Mouse (Mus musculus): ENCODE data around the gene Srrm3. TPM values are rescaled to one million over a fixed set of nuclear protein-coding genes. Genes with fewer than 3 reads are reported as not detected.
A peak's percentile ranks its signal among the peaks of the same experiment; 100 is the strongest.

Srrm3 gene
- polyA plus RNA-seq, 1 experiment from 2014 or later = not detected

GRCm38 (mm10) chr5:135829381-135829780 lies 22.7 kb downstream of the Srrm3 start:
- 72% methylated on average over 8 of the region's 8 CpGs for WGBS (ENCODE audit: insufficient replicate concordance)
- Histone ChIP-seq H3K27ac (ENCODE audit: low read depth) (no peak overlapping the region), H3K4me1 (ENCODE audit: insufficient read depth) (no peaks in the 10 kb centered on the region), H3K9ac (replicated peaks) (no peak overlapping the region), H3K4me3 (ENCODE audit: low read depth, low read length) (no peak overlapping the region), H3K36me3 (replicated peaks; ENCODE audit: insufficient read depth, low read length) (no peaks in the 10 kb centered on the region), H3K4me2 (ENCODE audit: low read depth, low read length) (no peak overlapping the region), H3K27me3 (ENCODE audit: insufficient read depth, low read length) (no peaks in the 10 kb centered on the region; the same call in none of the 2 replicates), H3K9me3 (ENCODE audit: low read length) (no peaks in the 10 kb centered on the region)
- DNase-seq (no peak), ATAC-seq (no peak)
- TF ChIP-seq CTCF (IDR thresholded peaks at IDR 0.05; ENCODE audit: low read depth) = no peak
- TF ChIP-seq EP300 (IDR thresholded peaks at IDR 0.05; ENCODE audit: low read depth) = no peak

DNA sequence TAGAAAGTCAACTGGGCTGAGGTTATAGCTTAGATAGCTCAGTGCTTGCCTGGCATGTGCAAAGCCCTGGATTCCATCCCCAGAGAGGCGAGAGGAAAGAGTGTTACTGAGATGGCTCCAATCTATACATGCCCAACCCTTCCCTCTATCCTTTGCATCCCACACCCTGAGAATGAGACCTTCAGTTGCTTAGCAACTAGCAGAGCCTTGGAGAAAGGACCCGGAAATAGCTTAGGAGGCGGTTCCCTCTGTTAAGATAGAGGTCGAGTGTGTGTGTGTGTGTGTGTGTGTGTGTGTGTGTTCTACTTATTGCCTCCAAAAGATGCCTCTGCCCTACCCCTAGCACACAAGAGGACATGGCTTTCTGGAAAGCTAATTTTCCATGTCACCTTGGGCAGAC lies 26.0 kb downstream of the Srrm3 start:
- Histone ChIP-seq H3K27ac (ENCODE audit: low read depth) (no peak overlapping the region), H3K9ac (replicated peaks) (no peak overlapping the region), H3K4me2 (ENCODE audit: low read depth, low read length) (no peak overlapping the region), H3K4me3 (ENCODE audit: low read depth, low read length) (no peak overlapping the region), H3K9me3 (ENCODE audit: low read length) (no peaks in the 10 kb centered on the region), H3K27me3 (ENCODE audit: insufficient read depth, low read length) (peaks cover 18% of the 10 kb centered on the region), H3K36me3 (replicated peaks; ENCODE audit: insufficient read depth, low read length) (no peaks in the 10 kb centered on the region), H3K4me1 (ENCODE audit: insufficient read depth) (peaks cover 10% of the 10 kb centered on the region; the same call in 1 of the 2 replicates)
- 37% methylated on average over 4 of the region's 4 CpGs for WGBS (ENCODE audit: insufficient replicate concordance)
- ATAC-seq = no peak
- no peak for DNase-seq
- TF ChIP-seq CTCF (IDR thresholded peaks at IDR 0.05; ENCODE audit: low read depth) (no peak), EP300 (IDR thresholded peaks at IDR 0.05; ENCODE audit: low read depth) (no peak)

DNA sequence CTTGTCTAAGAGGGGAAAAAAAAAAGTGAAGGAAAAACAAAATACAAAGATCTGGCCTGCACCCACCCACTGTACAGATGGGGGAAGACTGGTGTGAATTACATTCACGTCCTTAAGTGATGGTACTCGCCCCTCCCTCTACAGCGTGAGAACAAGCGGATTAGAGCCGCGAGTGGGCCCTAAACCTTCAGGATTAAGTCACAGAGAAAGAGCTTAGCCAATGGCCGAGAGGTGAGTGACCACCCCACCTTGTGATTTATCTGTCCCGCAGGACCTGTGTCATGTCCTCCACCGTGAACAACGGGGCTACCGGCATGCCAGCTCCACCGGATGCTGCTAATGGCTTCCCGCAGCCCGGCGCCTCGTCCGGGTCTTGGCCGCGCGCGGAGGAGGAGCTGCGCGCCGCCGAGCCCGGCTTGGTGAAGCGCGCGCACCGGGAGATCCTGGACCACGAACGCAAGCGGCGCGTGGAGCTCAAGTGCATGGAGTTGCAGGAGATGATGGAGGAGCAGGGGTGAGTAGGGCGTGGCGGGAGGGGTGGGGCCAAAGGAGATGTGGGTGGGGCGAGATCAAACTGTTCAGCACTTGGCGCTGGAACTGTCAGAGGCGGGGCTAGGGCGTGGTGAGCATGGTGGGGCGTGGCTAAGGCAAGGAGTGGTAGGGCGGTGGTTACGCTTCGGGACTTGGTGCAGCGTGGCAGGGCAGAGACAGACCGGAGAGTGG lies 28.2 kb downstream of the Srrm3 start:
- DNase-seq (peak; percentile 86), ATAC-seq (peak; percentile 85)
- Histone ChIP-seq H3K4me1 (ENCODE audit: insufficient read depth) (peaks cover 10% of the 10 kb centered on the region; the same call in 1 of the 2 replicates), H3K9ac (replicated peaks) (no peak overlapping the region), H3K4me3 (ENCODE audit: low read depth, low read length) (peak overlapping the region; percentile 17), H3K9me3 (ENCODE audit: low read length) (no peaks in the 10 kb centered on the region), H3K27me3 (ENCODE audit: insufficient read depth, low read length) (peaks cover 18% of the 10 kb centered on the region), H3K27ac (ENCODE audit: low read depth) (no peak overlapping the region), H3K4me2 (ENCODE audit: low read depth, low read length) (peak overlapping the region; percentile 62), H3K36me3 (replicated peaks; ENCODE audit: insufficient read depth, low read length) (no peaks in the 10 kb centered on the region)
- WGBS (ENCODE audit: insufficient replicate concordance) = 2% methylated on average over 46 of the region's 47 CpGs
- TF ChIP-seq EP300 (IDR thresholded peaks at IDR 0.05; ENCODE audit: low read depth) (no peak), CTCF (IDR thresholded peaks at IDR 0.05; ENCODE audit: low read depth) (no peak)

DNA sequence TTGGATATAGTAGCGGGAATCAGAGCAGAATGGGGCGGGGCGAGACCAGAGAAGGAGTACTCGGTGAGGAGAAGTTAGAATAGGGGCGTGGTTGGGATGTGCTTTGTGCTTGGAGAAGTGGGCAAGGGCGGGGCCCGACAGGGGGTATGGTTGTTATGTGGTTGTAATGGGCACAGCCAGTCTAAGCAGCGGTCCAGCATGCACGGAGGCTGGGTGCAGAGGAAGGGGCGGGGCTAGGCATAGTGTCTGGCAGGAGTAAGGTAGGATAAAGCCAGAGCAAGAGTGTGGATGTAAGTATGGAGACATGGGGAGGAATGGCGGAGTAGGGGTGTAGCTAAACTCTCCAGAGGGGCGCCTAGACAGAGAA lies 28.8 kb downstream of the Srrm3 start:
- Histone ChIP-seq H3K4me1 (ENCODE audit: insufficient read depth) (peaks cover 10% of the 10 kb centered on the region; the same call in 1 of the 2 replicates), H3K27ac (ENCODE audit: low read depth) (no peak overlapping the region), H3K36me3 (replicated peaks; ENCODE audit: insufficient read depth, low read length) (no peaks in the 10 kb centered on the region), H3K4me3 (ENCODE audit: low read depth, low read length) (peak overlapping the region; percentile 17; the same call in 1 of the 2 replicates), H3K4me2 (ENCODE audit: low read depth, low read length) (peak overlapping the region; percentile 62), H3K9ac (replicated peaks) (no peak overlapping the region), H3K27me3 (ENCODE audit: insufficient read depth, low read length) (peaks cover 18% of the 10 kb centered on the region), H3K9me3 (ENCODE audit: low read length) (no peaks in the 10 kb centered on the region)
- 3% methylated on average over 12 of the region's 12 CpGs for WGBS (ENCODE audit: insufficient replicate concordance)
- DNase-seq (no peak), ATAC-seq (no peak)
- TF ChIP-seq CTCF (IDR thresholded peaks at IDR 0.05; ENCODE audit: low read depth) (no peak), EP300 (IDR thresholded peaks at IDR 0.05; ENCODE audit: low read depth) (no peak)

GRCm38 (mm10) chr5:135835981-135836380 lies 29.3 kb downstream of the Srrm3 start:
- no peaks in the 10 kb centered on the region for H3K36me3 ChIP-seq (replicated peaks; ENCODE audit: insufficient read depth, low read length)
- WGBS (ENCODE audit: insufficient replicate concordance) = 22% methylated on average over 12 of the region's 12 CpGs
- H3K9me3 ChIP-seq (ENCODE audit: low read length) = no peaks in the 10 kb centered on the region
- ATAC-seq = no peak
- H3K4me1 ChIP-seq (ENCODE audit: insufficient read depth) = peaks cover 10% of the 10 kb centered on the region; the same call in 1 of the 2 replicates
- no peak for TF ChIP-seq CTCF (IDR thresholded peaks at IDR 0.05; ENCODE audit: low read depth)
- TF ChIP-seq EP300 (IDR thresholded peaks at IDR 0.05; ENCODE audit: low read depth) = no peak
- no peak overlapping the region for H3K9ac ChIP-seq (replicated peaks)
- no peak overlapping the region for H3K4me3 ChIP-seq (ENCODE audit: low read depth, low read length)
- H3K4me2 ChIP-seq (ENCODE audit: low read depth, low read length) = no peak overlapping the region
- H3K27ac ChIP-seq (ENCODE audit: low read depth) = no peak overlapping the region
- H3K27me3 ChIP-seq (ENCODE audit: insufficient read depth, low read length) = peaks cover 18% of the 10 kb centered on the region
- no peak for DNase-seq

GRCm38 (mm10) chr5:135841651-135842050 lies 35.0 kb downstream of the Srrm3 start:
- no peaks in the 10 kb centered on the region for H3K4me1 ChIP-seq (ENCODE audit: insufficient read depth)
- no peaks in the 10 kb centered on the region for H3K27me3 ChIP-seq (ENCODE audit: insufficient read depth, low read length)
- H3K9ac ChIP-seq (replicated peaks) = no peak overlapping the region
- no peaks in the 10 kb centered on the region for H3K36me3 ChIP-seq (replicated peaks; ENCODE audit: insufficient read depth, low read length)
- ATAC-seq (no peak), DNase-seq (no peak)
- TF ChIP-seq CTCF (IDR thresholded peaks at IDR 0.05; ENCODE audit: low read depth) (no peak), EP300 (IDR thresholded peaks at IDR 0.05; ENCODE audit: low read depth) (no peak)
- no peak overlapping the region for H3K4me2 ChIP-seq (ENCODE audit: low read depth, low read length)
- WGBS (ENCODE audit: insufficient replicate concordance) = 68% methylated on average over 6 of the region's 6 CpGs
- H3K4me3 ChIP-seq (ENCODE audit: low read depth, low read length) = no peak overlapping the region
- H3K9me3 ChIP-seq (ENCODE audit: low read length) = no peaks in the 10 kb centered on the region
- no peak overlapping the region for H3K27ac ChIP-seq (ENCODE audit: low read depth)

All from liver, postnatal 0 days (tissue).